Mouse (Mus musculus) E14TG2a.4 (cell line): ENCODE results near the gene Pabpc4.

ENCODE experiments used
- CTCF ChIP-seq: conservative IDR thresholded peaks from 2 replicates; pipeline ENCODE4 v1.5.1; 2014; ENCODE audit warnings: low read length
- NANOG ChIP-seq: IDR thresholded peaks from 2 replicates; pipeline ENCODE4 v1.6.1; 2014; ENCODE audit warnings: borderline replicate concordance, low read length, mixed read lengths
- POU5F1 ChIP-seq: IDR thresholded peaks from 2 replicates; pipeline ENCODE4 v1.6.1; 2014; ENCODE audit warnings: low read length, borderline replicate concordance

- no peak for TF ChIP-seq CTCF
- TF ChIP-seq NANOG = no peak
- TF ChIP-seq POU5F1 = no peak
Observed at GRCm38 (mm10) chr4:123337693-123338092, 75.5 kb downstream of the Pabpc4 start.
